Mouse (Mus musculus) thymus, adult 2 months (tissue): ENCODE results near the gene Oaz1.

ENCODE experiments used
- CTCF ChIP-seq: fragments of 200-500 bp; IDR thresholded peaks from 2 replicates; pipeline ENCODE4 v1.5.1; 2012; ENCODE audit warnings: mild to moderate bottlenecking, control low read depth, low read length, moderate library complexity, borderline replicate concordance; ENCODE audit not compliant: control insufficient read depth, poor library complexity, insufficient read depth; ENCODE audit errors: extremely low read depth
- POLR2A ChIP-seq: fragments of 200-500 bp; IDR thresholded peaks from 2 replicates; pipeline ENCODE4 v1.6.1; 2012; ENCODE audit warnings: mild to moderate bottlenecking, low read length, control low read depth, moderate library complexity; ENCODE audit not compliant: control insufficient read depth, poor library complexity, insufficient read depth; ENCODE audit errors: extremely low read depth

DNA sequence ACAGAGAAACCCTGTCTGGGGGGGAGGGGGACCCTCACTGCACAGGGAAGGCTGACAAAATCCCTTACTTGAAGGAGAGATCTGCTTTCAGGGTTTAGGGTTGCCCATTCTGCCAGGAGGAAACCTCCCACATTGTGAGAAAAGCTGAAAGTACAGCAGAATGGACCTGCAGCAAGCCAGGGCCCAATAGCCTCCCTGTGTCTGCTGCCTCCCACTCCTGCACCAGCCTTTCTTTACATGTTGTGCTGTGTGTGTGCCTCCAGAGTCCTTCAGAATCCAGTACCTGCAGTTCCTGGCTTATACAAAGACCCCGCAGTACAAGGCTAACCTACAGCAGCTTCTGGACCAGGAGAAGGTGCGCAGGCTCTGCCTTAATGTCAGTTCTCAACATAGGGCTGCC is 42.2 kb upstream of the Oaz1 start:
- TF ChIP-seq POLR2A: no peak
- no peak for TF ChIP-seq CTCF
